Mouse (Mus musculus) midbrain, embryonic 11.5 days (tissue): ENCODE results near the gene Gm27029. TPM values are rescaled to one million over a fixed set of nuclear protein-coding genes. Genes with fewer than 3 reads are reported as not detected.

ENCODE experiments used
- ATAC-seq: fragments of 200-750 bp; cut with Nextera tagmentation; 2 replicates; pipeline ENCODE4 v1.8.0; 2017; ENCODE audit warnings: moderate TSS enrichment, moderate library complexity; ENCODE audit not compliant: low FRiP score
- DNase-seq: peaks from one replicate; pipeline ENCODE4 v3.0.0; 2015; ENCODE audit warnings: low spot score; ENCODE audit errors: missing footprints
- H3K27ac ChIP-seq: fragments of 300-500 bp; sonication (generic); 2 replicates; pipeline ENCODE4 v1.5.1; 2014; ENCODE audit warnings: low read depth, low read length
- H3K27me3 ChIP-seq: fragments of 300-500 bp; sonication (generic); 2 replicates; pipeline ENCODE4 v1.6.1; 2014; ENCODE audit warnings: mild to moderate bottlenecking, low read length, moderate library complexity, mixed read lengths; ENCODE audit not compliant: control insufficient read depth, insufficient read depth
- H3K36me3 ChIP-seq: fragments of 300-500 bp; sonication (generic); 2 replicates; pipeline ENCODE4 v1.6.1; 2014; ENCODE audit warnings: mild to moderate bottlenecking, low read length, moderate library complexity, mixed read lengths; ENCODE audit not compliant: control insufficient read depth, insufficient read depth
- H3K4me1 ChIP-seq: fragments of 300-500 bp; sonication (generic); 2 replicates; pipeline ENCODE4 v1.6.1; 2014; ENCODE audit warnings: low read length; ENCODE audit not compliant: control insufficient read depth, insufficient read depth
- H3K4me2 ChIP-seq: fragments of 300-500 bp; sonication (generic); 2 replicates; pipeline ENCODE4 v1.6.1; 2014; ENCODE audit warnings: mild to moderate bottlenecking, moderate library complexity
- H3K4me3 ChIP-seq: fragments of 300-500 bp; sonication (generic); 2 replicates; pipeline ENCODE4 v1.5.1; 2014; ENCODE audit warnings: low read depth, low read length
- H3K9ac ChIP-seq: fragments of 300-500 bp; sonication (generic); 2 replicates; pipeline ENCODE4 v1.6.1; 2014; ENCODE audit warnings: low read length
- H3K9me3 ChIP-seq: fragments of 300-500 bp; sonication (generic); 2 replicates; pipeline ENCODE4 v1.6.1; 2016; ENCODE audit warnings: low read length; ENCODE audit not compliant: control insufficient read depth
- WGBS: fragments of 180-500 bp; shearing (Covaris S2); extraction: QIAGEN DNeasy Blood & Tissue Kit; methylation state at CpG from one replicate; pipeline ENCODE4 v1.1.7; 2014; 5-methylcytosine and 5-hydroxymethylcytosine counted together
- microRNA-seq: library from miRNA; unstranded; fragments of <30 nt; microRNA quantifications from one replicate; pipeline ENCODE4, GENCODE M21; 2017
- polyA plus RNA-seq: library from polyadenylated mRNA; unstranded; fragments of >200 nt; fragmentation: Nextera tagmentation; extraction: Ambion mirVana; gene quantifications from 2 replicates; pipeline ENCODE4 v1.2.1, GENCODE M21; 2014

Gm27029 gene
- polyA plus RNA-seq, 1 experiment from 2014 or later, result 9.9 TPM

DNA sequence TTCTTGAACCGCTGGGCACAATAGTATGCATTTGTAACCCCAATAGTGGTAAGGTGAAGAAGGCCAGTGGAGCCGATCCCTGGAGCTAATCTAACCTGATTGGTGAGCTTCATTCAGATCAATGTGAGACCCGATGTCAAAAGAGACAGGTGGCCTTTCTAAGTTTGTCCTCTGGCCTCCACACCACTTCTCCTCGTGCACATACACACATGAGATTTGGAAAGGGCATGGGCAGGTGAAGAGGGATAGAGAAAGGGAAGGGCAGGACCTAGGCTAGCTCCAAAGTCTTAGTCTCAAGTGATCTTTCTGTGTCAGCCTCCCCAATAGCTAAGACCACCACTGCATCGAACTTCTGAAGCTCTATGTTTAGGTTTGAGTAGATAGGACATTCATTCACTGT lies 54.5 kb downstream of the Gm27029 start:
- Histone ChIP-seq H3K27me3 (no peaks in the 10 kb centered on the region), H3K9ac (no peak overlapping the region), H3K9me3 (no peaks in the 10 kb centered on the region), H3K27ac (no peak overlapping the region), H3K4me1 (no peaks in the 10 kb centered on the region), H3K4me3 (no peak overlapping the region), H3K4me2 (no peak overlapping the region), H3K36me3 (no peaks in the 10 kb centered on the region)
- no peak for ATAC-seq
- 83% methylated on average over 5 of the region's 5 CpGs for WGBS
- no peak for DNase-seq

DNA sequence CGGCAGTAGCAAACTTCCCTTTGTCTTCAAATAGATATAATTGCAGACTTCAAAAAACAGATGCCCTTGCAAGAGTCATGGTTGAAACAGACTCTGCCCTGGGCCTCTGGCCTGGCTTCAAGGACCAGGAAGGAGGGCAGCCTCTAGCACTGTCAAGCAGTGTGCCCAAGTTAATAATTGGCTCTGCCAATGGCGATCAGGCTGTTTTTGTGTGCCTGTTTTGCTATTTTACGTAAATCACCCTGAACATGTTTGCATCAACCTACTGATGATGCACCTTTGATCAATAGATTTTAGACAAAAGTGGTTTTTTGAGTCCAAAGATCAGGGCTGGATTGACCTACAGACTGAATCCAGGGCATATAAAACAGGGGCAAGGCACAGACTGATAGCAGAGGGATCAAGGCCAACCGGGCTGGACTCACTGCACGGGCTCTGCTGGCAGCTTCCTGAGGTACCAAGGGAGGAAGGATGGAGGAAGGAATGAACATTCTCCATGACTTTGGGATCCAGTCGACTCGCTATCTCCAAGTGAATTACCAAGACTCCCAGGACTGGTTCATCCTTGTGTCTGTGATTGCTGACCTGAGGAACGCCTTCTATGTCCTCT lies 57.2 kb downstream of the Gm27029 start, which contains the start of gene G6pc:
Gene G6pc (plus strand): TSS at position 236 of the 610 bp plus-strand sequence.
- no peak for ATAC-seq
- Histone ChIP-seq H3K4me3 (no peak within 1 kb of the TSS), H3K4me1 (no peaks in the 10 kb centered on the region), H3K9me3 (no peaks in the 10 kb centered on the region), H3K36me3 (no peaks in the 10 kb centered on the region), H3K27me3 (no peaks in the 10 kb centered on the region), H3K9ac (no peak within 1 kb of the TSS), H3K27ac (no peak within 1 kb of the TSS), H3K4me2 (no peak within 1 kb of the TSS)
- 90% methylated on average over 8 of the region's 8 CpGs for whole genome bisulfite sequencing
- DNase-seq, result no peak

DNA sequence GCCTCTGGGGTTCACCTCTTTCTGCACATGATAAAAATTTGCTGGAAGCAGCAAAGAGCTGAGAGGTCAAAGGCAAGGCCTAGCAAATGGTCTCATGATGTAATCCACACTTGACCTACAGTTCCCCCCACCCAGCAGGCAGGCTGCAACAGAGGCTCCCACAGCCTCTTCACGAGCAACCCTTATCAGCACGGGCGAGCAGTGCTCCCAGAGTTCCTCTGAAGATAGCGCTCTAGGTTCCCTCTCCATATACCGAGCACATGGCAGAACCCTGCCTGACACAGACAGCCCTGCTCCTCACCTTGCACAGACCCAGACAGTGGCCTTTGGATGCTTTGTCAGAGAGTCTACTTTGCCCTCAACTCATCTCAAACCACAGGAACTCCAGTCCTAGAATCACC lies 60.1 kb downstream of the Gm27029 start:
- WGBS, result 84% methylated on average over 5 of the region's 5 CpGs
- DNase-seq (no peak), ATAC-seq (no peak)
- no peak overlapping the region for H3K9ac ChIP-seq
- no peaks in the 10 kb centered on the region for H3K4me1 ChIP-seq
- no peaks in the 10 kb centered on the region for H3K9me3 ChIP-seq
- H3K4me2 ChIP-seq, result no peak overlapping the region
- H3K27ac ChIP-seq, result no peak overlapping the region
- H3K27me3 ChIP-seq, result no peaks in the 10 kb centered on the region
- no peaks in the 10 kb centered on the region for H3K36me3 ChIP-seq
- no peak overlapping the region for H3K4me3 ChIP-seq

DNA sequence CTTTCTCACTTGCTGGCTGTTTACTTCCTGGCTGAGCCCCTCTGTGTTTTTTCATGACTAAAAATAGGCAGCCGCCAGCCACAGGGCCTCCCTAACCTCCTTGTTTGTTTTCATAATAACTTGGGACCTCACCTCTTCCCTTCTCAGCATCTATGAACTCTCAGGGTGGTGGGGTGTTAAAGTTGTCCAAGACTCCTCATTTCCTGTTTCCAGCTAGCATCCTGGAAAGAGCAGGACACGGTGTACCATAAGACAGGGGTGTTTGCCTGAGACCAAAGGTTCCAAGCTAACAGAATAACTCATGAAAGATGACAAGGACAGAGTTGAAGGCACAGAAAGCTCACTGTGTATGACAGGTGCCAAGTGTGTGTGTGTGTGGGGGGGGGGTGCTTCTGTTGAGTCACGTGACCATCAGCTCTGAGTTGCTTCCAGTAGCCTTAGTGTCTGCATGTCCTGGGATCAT lies 63.9 kb downstream of the Gm27029 start:
- no peak overlapping the region for H3K4me2 ChIP-seq
- H3K4me3 ChIP-seq, result no peak overlapping the region
- no peaks in the 10 kb centered on the region for H3K27me3 ChIP-seq
- no peak overlapping the region for H3K27ac ChIP-seq
- 69% methylated on average over 3 of the region's 3 CpGs for WGBS
- no peaks in the 10 kb centered on the region for H3K9me3 ChIP-seq
- no peaks in the 10 kb centered on the region for H3K4me1 ChIP-seq
- H3K36me3 ChIP-seq, result no peaks in the 10 kb centered on the region
- DNase-seq, result no peak
- ATAC-seq, result no peak
- no peak overlapping the region for H3K9ac ChIP-seq

DNA sequence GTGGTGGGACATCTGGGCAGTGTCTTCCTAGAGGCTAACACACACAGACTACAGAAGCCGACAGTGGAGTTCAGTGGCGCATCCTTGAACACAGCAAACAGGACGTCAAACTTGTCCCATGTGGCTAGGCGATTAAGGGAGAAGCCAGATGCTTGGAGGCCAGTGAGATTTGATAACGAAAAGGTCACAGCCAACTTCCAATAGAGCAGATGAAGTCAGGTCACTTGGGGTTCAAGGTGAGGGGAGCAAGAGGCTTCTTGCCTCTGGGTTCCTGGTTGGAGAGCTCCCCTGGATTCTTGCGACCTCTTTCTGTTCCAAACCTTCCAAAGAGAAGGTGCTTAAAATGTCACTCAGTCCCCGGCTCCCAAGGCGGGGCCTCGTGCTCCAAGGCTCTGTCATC lies 64.8 kb downstream of the Gm27029 start:
- H3K9ac ChIP-seq, result no peak overlapping the region
- no peak overlapping the region for H3K27ac ChIP-seq
- WGBS, result 79% methylated on average over 9 of the region's 9 CpGs
- H3K4me1 ChIP-seq, result no peaks in the 10 kb centered on the region
- no peak for ATAC-seq
- DNase-seq, result no peak
- no peak overlapping the region for H3K4me3 ChIP-seq
- H3K27me3 ChIP-seq, result no peaks in the 10 kb centered on the region
- H3K36me3 ChIP-seq, result no peaks in the 10 kb centered on the region
- no peak overlapping the region for H3K4me2 ChIP-seq
- no peaks in the 10 kb centered on the region for H3K9me3 ChIP-seq

DNA sequence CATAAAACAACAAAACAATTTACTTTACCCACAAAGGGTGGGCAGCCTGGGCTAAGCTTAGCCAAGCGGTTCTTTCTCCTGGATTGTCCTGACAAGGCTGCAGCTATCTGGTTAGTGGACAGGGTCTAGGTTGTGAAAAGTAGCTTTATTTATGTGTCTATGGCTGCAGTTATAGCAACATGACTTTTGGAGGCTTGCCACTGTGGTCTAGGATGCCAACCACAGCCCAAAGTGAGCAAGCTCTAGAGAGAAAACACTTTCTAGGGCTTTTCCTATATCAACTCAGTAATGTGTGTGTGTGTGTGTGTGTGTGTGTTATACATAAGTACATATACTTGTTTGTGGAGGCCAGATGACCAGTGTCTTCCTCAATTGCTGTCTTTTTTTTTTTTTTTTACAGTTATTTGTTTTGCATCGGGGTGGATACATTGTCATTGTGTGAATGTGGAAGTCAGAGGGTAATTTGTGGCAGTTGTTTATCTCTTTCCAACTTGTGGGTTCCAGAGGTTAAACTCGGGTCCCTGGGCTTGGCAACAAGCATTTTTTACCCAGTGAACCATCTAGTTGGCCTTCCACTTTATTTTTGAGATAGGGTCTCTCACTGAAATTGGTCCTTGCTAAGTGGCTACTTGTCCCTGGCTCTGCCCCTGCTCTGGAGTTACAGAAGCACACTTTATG lies 67.0 kb downstream of the Gm27029 start:
- H3K9ac ChIP-seq, result no peak overlapping the region
- no peaks in the 10 kb centered on the region for H3K27me3 ChIP-seq
- no peaks in the 10 kb centered on the region for H3K36me3 ChIP-seq
- no peak overlapping the region for H3K4me2 ChIP-seq
- no peaks in the 10 kb centered on the region for H3K4me1 ChIP-seq
- DNase-seq (no peak), ATAC-seq (no peak)
- no peak overlapping the region for H3K27ac ChIP-seq
- no peak overlapping the region for H3K4me3 ChIP-seq
- WGBS, result 75% methylated on average over 3 of the region's 3 CpGs
- H3K9me3 ChIP-seq, result no peaks in the 10 kb centered on the region

Small RNA genes within 50 kb of the gene (microRNA-seq; reads per million reads assigned to microRNA genes)
- not detected for gene Mir6929

Other genes starting within 250 kb of the Gm27029 start
- gene Ccr10, start 249.4 kb downstream of the Gm27029 start, polyA plus RNA-seq, result not detected in 2 replicates
- gene Ezh1, start 198.3 kb downstream of the Gm27029 start, polyA plus RNA-seq, result 10.4 and 10.6 TPM in 2 replicates
- gene Ramp2, start 178.8 kb downstream of the Gm27029 start, polyA plus RNA-seq, result 65.6 and 73.4 TPM in 2 replicates
- 122 and 130 TPM in 2 replicates for gene Vps25, start 171.1 kb downstream of the Gm27029 start, polyA plus RNA-seq
- gene Wnk4, start 164.2 kb downstream of the Gm27029 start, polyA plus RNA-seq, result 4.8 and 5.2 TPM in 2 replicates
- 1.4 and 1.7 TPM in 2 replicates for gene Cntd1, start 145.8 kb downstream of the Gm27029 start, polyA plus RNA-seq
- 213 and 220 TPM in 2 replicates for gene Coa3, start 145.7 kb downstream of the Gm27029 start, polyA plus RNA-seq
- 163 and 179 TPM in 2 replicates for gene Becn1, start 122.5 kb downstream of the Gm27029 start, polyA plus RNA-seq
- 146 and 154 TPM in 2 replicates for gene Psme3, start 108.6 kb downstream of the Gm27029 start, polyA plus RNA-seq
- gene Aoc2, start 99.7 kb downstream of the Gm27029 start, polyA plus RNA-seq, result 1.3 and 1.4 TPM in 2 replicates
- gene Aoc3, start 94.2 kb downstream of the Gm27029 start, polyA plus RNA-seq, result not detected in 2 replicates
- gene G6pc, start 57.2 kb downstream of the Gm27029 start, polyA plus RNA-seq, result not detected in 2 replicates
- gene Aarsd1, start 7.2 kb downstream of the Gm27029 start, polyA plus RNA-seq, result 83.0 and 91.1 TPM in 2 replicates
- gene Rundc1, start 289 bp upstream of the Gm27029 start, polyA plus RNA-seq, result 12.6 and 15.0 TPM in 2 replicates
- gene Ptges3l, start 537 bp upstream of the Gm27029 start, polyA plus RNA-seq, result 1.7 and 2.4 TPM in 2 replicates
- gene Rpl27, start 17.5 kb upstream of the Gm27029 start, polyA plus RNA-seq, result 385 and 399 TPM in 2 replicates
- 2.7 and 4.1 TPM in 2 replicates for gene Ifi35, start 23.6 kb upstream of the Gm27029 start, polyA plus RNA-seq
- 35.5 and 37.5 TPM in 2 replicates for gene Rnd2, start 40.2 kb upstream of the Gm27029 start, polyA plus RNA-seq
- gene Vat1, start 41.4 kb upstream of the Gm27029 start, polyA plus RNA-seq, result 43.5 and 47.6 TPM in 2 replicates
- gene Brca1, start 127.2 kb upstream of the Gm27029 start, polyA plus RNA-seq, result 24.5 and 24.8 TPM in 2 replicates
- 91.0 and 93.8 TPM in 2 replicates for gene Nbr1, start 127.4 kb upstream of the Gm27029 start, polyA plus RNA-seq
- gene Tmem106a, start 157.4 kb upstream of the Gm27029 start, polyA plus RNA-seq, result 2.6 and 2.7 TPM in 2 replicates
- not detected in 2 replicates for gene Gm11634, start 174.5 kb upstream of the Gm27029 start, polyA plus RNA-seq
- 44.0 and 44.8 TPM in 2 replicates for gene Rdm1, start 202.4 kb upstream of the Gm27029 start, polyA plus RNA-seq
- 3.9 and 4.4 TPM in 2 replicates for gene Arl4d, start 240.7 kb upstream of the Gm27029 start, polyA plus RNA-seq